Mouse (Mus musculus): ENCODE measurements around the gene Atp6v1f. TPM values are rescaled to one million over a fixed set of nuclear protein-coding genes. Genes with fewer than 3 reads are reported as not detected.
A peak's percentile ranks its signal among the peaks of the same experiment; 100 is the strongest.

The Atp6v1f gene
- polyA plus RNA-seq, 1 experiment: 318 TPM

GRCm38 (mm10) chr6:29509086-29509485, 41.6 kb downstream of the Atp6v1f start:
- WGBS: 27% methylated on average over 2 of the region's 2 CpGs

GRCm38 (mm10) chr6:29513284-29513683, 45.8 kb downstream of the Atp6v1f start:
- under 1% methylated on average over 11 of the region's 11 CpGs for WGBS
- peak; percentile 39 for DNase-seq (ENCODE audit: low read depth, low spot score)

More at GRCm38 (mm10) chr6:29509086-29509485, 41.6 kb downstream of the Atp6v1f start:
- DNase-seq (ENCODE audit: low read depth, low spot score): no peak

DNA sequence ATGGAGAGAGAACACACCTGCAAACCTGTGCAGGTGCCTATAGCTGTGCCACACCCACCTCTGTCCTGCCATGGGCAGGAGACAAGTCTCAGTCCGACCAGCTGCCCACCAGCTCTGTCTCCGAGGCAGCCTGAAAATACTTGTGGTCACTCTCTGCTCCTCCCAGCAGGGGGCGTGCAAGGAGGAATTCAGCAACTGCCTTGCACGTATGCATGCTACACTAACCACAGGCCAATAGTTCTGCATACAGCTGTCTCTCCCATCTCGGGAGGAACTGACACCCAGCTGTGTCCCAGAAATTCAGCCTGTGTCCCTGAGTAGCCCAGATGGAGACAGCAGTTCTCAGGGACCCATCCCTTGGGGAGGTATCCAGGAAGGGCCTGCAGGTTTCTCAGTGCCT, 49.6 kb downstream of the Atp6v1f start:
- WGBS: 3% methylated on average over 5 of the region's 5 CpGs

More for the DNA sequence above, 49.6 kb downstream of the Atp6v1f start:
- no peak for DNase-seq (ENCODE audit: low read depth, low spot score)

Other genes with a start within 250 kb of the Atp6v1f start
- gene Hilpda, start 195.2 kb upstream of the Atp6v1f start, polyA plus RNA-seq (2012; rRNA removed): 11.4 and 11.5 TPM in 2 replicates
- gene Fam71f2, start 188.1 kb upstream of the Atp6v1f start, polyA plus RNA-seq (2012; rRNA removed): 0.38 and 0.81 TPM in 2 replicates
- not detected in 2 replicates for gene Fam71f1, start 148.6 kb upstream of the Atp6v1f start, polyA plus RNA-seq (2012; rRNA removed)
- gene Calu, start 119.6 kb upstream of the Atp6v1f start, polyA plus RNA-seq (2012; rRNA removed): 52.4 and 59.8 TPM in 2 replicates
- 0.15 and 0.22 TPM in 2 replicates for gene Opn1sw, start 79.2 kb upstream of the Atp6v1f start, polyA plus RNA-seq (2012; rRNA removed)
- gene Ccdc136, start 71.4 kb upstream of the Atp6v1f start, polyA plus RNA-seq (2012; rRNA removed): 1.7 and 2.0 TPM in 2 replicates
- 7.9 and 11.4 TPM in 2 replicates for gene Flnc, start 34.5 kb upstream of the Atp6v1f start, polyA plus RNA-seq (2012; rRNA removed)
- gene Atp6v1fnb, start 3.7 kb downstream of the Atp6v1f start, polyA plus RNA-seq (2012; rRNA removed): not detected in 2 replicates
- 3.2 and 3.8 TPM in 2 replicates for gene Kcp, start 40.2 kb downstream of the Atp6v1f start, polyA plus RNA-seq (2012; rRNA removed)
- gene Irf5, start 58.9 kb downstream of the Atp6v1f start, polyA plus RNA-seq (2012; rRNA removed): 18.5 and 20.4 TPM in 2 replicates
- gene Tnpo3, start 142.2 kb downstream of the Atp6v1f start, polyA plus RNA-seq (2012; rRNA removed): 30.7 and 36.4 TPM in 2 replicates
- 2.5 and 2.8 TPM in 2 replicates for gene Tspan33, start 226.5 kb downstream of the Atp6v1f start, polyA plus RNA-seq (2012; rRNA removed)